Mouse (Mus musculus) Patski (cell line): Measurements from ENCODE around the gene Inip. TPM values are rescaled to one million over a fixed set of nuclear protein-coding genes. Genes with fewer than 3 reads are reported as not detected.

Source experiments
- ATAC-seq: fragments of 100-300 bp; one replicate; pipeline ENCODE4 v1.8.0; 2021
- CTCF ChIA-PET: fragments of 350-600 bp; sonication (Branson Sonifier 250); formaldehyde crosslinking; loops from one replicate; lab custom pipeline; 2022; ENCODE audit warnings: inconsistent platforms; lab: Charles Lee
- POLR2A ChIA-PET: fragments of 350-600 bp; sonication (Branson Sonifier 250); formaldehyde crosslinking; loops from one replicate; lab custom pipeline; 2022; ENCODE audit warnings: antibody characterized with exemption, inconsistent platforms; lab: Charles Lee
- DNase-seq: peaks from one replicate; pipeline ENCODE4 v3.0.0-alpha.2; 2011; ENCODE audit warnings: low read depth, low spot score
- H3K27me3 ChIP-seq: fragments of 371-371 bp; one replicate; pipeline ENCODE4 v1.5.1; 2021
- CTCF ChIP-seq: fragments of 100-300 bp; IDR thresholded peaks from one replicate; pipeline ENCODE4 v1.5.1; 2021
- in situ Hi-C: fragments of 300-500 bp; cut with MboI; formaldehyde crosslinking; loops from 3 replicates; pipeline ENCODE4 v1.11.1; 2018; ENCODE audit warnings: low pct_unique_long_range_greater_than_20kb, mixed read lengths
- polyA plus RNA-seq: library from polyadenylated mRNA; unstranded; gene quantifications from one replicate; pipeline ENCODE4 v1.2.3, GENCODE M21; 2021

The Inip gene
- polyA plus RNA-seq, 1 experiment from 2014 or later, result 11.1 TPM

DNA sequence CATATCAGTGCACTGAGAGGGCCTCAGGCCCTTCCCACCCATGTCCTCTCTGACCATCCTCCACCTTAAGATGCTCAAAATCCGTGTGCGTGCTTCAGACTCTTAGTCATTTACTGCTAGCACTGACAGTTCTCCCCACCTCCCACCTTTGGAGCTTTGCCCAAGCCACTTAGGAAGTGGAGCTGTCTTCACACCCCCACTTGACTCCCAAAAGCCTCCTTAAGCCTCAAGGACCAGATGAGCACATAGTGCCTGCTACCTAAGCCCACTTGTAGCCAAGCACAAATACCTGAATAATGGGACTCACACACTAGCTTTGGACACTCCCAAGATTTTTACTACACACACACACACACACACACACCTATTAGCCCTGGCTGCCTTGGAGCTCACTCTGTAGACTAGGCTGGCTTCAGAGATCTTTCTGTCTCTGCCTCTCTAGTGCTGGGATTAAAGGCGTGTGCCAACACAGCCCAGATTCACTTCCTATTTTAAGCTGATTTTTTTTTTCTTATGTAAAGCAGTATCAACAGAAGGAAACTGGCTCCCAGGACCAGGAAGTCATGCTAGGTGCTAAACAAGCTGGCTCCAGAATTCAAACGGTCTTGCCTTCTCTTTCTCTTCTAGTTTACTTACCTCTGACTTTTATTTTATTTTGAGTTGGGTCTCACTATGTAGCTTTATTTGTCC is 13.9 kb upstream of the Inip start:
- TF ChIP-seq CTCF, result no peak
- H3K27me3 ChIP-seq, result no peaks in the 10 kb centered on the region
- POLR2A ChIA-PET, result interaction anchor here (0.7 to 5.7 kb wide), 3 partner anchors 9 to 36 kb away, joined by 3 to 25 read pairs (median 4); partner anchors contain the start of gene Snx30
- in situ Hi-C loops, result no loop called here
- CTCF ChIA-PET, result interaction anchor here (1.0 to 2.4 kb wide), 4 partner anchors 9 to 55 kb away, joined by 4 to 8 read pairs (median 6); partner anchors contain the start of gene Snx30
- ATAC-seq (peak; percentile 38), DNase-seq (no peak)

DNA sequence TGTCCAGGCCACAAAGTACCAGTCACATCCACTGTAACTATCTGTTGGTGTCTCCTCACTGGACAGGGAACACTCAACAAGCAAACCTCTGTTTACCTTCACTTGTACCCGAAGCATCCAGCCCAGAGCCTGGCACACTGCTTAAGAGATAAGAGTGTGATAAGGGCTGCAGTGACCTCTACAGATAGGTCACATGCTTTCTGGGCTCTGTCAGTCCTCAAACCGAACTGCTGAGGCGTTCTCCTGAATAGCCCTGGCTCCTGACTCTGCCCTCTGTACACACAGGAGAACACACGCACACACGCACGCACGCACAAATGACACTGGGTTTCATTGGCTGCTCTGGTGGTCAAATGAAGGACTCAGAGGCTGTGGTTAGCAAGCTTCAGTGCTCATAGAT is 12.7 kb upstream of the Inip start:
- ChIA-PET POLR2A (interaction anchor here (1.0 kb wide), 1 partner anchor 37 kb away, joined by 4 read pairs; no protein-coding TSS in a partner anchor), CTCF (interaction anchor here (2.2 kb wide), 1 partner anchor 9 kb away, joined by 8 read pairs; the partner anchor contains the start of gene Snx30)
- in situ Hi-C loops, result no loop called here
- no peak for TF ChIP-seq CTCF
- no peaks in the 10 kb centered on the region for H3K27me3 ChIP-seq
- ATAC-seq (no peak), DNase-seq (no peak)

DNA sequence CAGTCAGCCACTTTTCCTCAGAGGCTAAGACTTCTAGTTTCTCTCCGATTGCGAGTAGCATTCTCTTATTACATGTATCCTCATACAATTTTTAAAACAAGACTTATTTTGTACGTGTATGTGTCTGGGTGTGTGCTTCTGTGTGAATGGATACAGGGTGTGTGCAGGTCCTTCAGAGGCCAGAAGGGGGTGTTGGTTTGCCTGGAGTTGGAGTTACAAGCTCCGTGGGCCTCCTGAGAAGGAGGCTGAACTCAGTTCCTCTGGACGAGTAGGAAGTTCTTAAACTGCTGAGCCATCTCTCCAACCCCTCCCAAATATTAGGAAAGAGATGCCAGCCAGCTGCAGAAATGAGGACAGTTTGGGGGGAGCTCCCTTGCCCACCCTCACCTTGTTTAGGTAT is 7.0 kb upstream of the Inip start:
- no peak for TF ChIP-seq CTCF
- DNase-seq, result no peak
- in situ Hi-C loops, result no loop called here
- no peak for ATAC-seq
- ChIA-PET POLR2A (no interaction called here), CTCF (interaction anchor here (1.0 to 1.7 kb wide), 4 partner anchors 11 to 24 kb away, joined by 3 to 6 read pairs (median 3); no protein-coding TSS in a partner anchor)
- no peaks in the 10 kb centered on the region for H3K27me3 ChIP-seq

DNA sequence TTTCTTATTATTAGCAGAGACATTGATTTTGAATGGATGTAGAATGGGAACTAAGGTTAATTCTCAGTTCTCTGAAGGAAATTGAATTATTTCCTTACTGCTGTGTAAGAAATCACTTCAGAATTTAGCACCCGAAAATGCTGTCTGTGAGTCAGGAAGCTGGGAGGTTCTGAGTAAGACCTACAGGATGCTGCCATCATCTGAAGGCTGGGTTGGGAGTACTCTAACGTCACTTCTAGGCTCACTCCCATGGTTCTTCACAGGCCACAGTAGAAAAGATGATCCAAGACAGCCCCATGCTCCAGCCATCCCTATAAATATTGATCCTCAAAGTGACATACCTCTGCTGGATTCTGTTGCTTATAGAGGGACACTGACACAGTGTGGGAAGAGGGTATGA is 6.1 kb upstream of the Inip start:
- no peak for TF ChIP-seq CTCF
- in situ Hi-C loops, result no loop called here
- no peak for ATAC-seq
- H3K27me3 ChIP-seq, result no peaks in the 10 kb centered on the region
- no peak for DNase-seq
- POLR2A ChIA-PET, result interaction anchor here (0.9 to 2.9 kb wide), 4 partner anchors 10 to 64 kb away, joined by 3 to 25 read pairs (median 4); no protein-coding TSS in a partner anchor
- CTCF ChIA-PET, result interaction anchor here (1.1 to 1.7 kb wide), 3 partner anchors 12 to 41 kb away, joined by 4 to 8 read pairs (median 6); no protein-coding TSS in a partner anchor

DNA sequence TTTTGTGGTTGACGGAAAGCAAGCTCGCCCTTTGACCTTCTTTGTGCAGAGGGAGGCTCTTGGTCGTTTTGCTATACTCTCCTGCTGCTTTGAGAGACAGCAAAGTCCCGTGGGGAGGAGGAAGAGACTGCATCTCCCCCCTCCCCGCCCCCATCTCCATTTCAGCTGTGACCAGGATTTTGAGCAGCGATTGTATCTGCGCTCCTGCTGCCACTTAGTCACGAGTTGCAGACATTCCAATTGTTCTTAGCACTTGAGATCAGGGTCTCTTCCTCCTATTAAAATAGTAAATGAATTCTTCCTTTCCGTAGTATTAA is 5.4 kb upstream of the Inip start:
- in situ Hi-C loops, result no loop called here
- CTCF ChIA-PET, result interaction anchor here (1.1 to 1.7 kb wide), 3 partner anchors 12 to 41 kb away, joined by 4 to 8 read pairs (median 6); no protein-coding TSS in a partner anchor

DNA sequence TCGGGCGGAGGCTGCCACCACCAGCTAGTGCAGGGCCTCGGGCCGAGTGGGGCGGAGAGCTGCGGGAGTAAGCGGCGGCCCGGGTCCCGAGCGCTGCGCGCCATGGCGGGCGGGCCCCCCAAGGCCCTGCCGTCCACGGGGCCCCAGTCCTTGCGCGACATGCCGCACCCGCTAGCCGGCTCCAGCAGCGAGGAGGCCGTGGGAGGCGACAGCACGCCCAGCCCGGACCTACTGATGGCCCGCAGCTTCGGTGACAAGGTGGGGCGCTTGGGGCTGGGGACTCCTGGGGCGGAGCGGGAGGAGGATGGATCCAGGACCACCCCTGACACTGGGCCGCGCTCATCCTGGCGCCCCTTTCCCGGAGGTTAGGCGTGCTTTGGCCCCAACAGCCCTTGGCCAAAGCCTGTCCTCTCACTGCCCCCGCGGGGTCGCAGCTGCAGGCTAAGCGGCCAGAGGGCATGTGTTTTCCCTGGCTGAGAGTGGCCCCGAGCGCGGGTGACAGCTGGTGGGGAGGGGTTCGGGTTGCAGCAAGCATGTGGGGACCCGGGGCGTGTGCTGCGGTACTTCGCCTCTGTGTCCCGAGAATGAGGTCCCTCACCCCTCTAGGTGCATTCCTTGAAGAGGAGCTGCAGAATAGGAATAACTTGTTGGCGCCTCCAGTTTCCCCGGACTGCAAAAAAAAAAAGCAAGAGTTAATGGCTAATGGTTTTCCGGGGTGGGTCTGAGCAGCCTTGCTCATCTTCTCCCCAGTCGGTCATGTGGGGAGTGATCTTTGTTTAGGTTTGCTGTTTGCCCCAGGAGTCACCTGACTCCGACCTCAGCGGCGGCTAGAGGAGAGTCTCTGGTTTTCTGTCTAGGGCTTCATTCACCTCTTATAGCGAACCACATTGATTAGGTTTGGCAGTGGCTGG is 4.8 kb upstream of the Inip start:
- ChIA-PET CTCF (interaction anchor here (1.1 to 2.0 kb wide), 6 partner anchors 8 to 65 kb away, joined by 4 to 8 read pairs (median 5); no protein-coding TSS in a partner anchor), POLR2A (interaction anchor here (0.7 to 2.9 kb wide), 6 partner anchors 8 to 65 kb away, joined by 3 to 25 read pairs (median 4); no protein-coding TSS in a partner anchor)
- no peaks in the 10 kb centered on the region for H3K27me3 ChIP-seq
- no peak for TF ChIP-seq CTCF
- in situ Hi-C loops, result no loop called here
- ATAC-seq (peak; percentile 63), DNase-seq (no peak)

More for the DNA sequence above, 5.4 kb upstream of the Inip start:
- POLR2A ChIA-PET, result interaction anchor here (0.9 to 2.9 kb wide), 5 partner anchors 9 to 65 kb away, joined by 3 to 25 read pairs (median 4); no protein-coding TSS in a partner anchor
- DNase-seq (no peak), ATAC-seq (no peak)
- H3K27me3 ChIP-seq, result no peaks in the 10 kb centered on the region
- no peak for TF ChIP-seq CTCF

DNA sequence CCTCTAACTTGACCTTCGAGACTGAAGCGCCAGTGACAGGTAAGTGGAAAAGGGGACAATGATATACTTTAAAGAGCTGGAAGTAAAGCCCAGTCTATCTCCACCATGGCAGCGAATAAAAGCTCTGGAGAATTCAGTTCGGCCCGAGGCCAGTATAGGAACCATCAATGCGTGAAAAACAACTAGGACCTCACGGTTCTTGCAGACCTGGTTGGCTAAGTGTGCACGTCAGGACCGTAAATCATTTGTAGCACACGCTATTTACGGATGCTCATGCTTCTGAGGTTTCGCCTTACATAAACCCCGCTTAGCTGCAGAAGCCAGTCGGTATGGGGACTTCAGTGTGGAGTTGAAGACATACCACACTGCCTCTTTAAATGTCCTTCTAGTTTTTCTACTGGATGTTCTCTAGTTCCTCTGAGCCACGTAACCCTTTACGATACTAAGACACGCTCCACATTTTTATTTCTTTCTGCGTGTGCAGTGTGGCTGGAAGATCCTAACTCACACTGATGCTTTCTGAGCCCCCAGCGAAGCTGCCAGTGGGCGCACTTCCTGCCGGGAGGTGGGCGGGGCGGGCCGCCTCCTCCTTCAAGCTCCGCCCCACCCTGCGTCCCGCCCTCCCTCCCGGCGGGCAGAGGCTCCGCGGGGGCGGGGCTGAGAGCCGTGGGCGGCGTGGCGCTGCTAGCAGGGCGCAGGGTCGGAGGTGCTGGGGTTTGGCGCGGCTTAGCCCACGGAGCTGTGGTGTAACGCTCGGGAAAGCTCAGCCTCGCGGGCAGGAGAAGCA is 4.0 kb upstream of the Inip start, which contains the start of gene Snx30:
Gene Snx30, plus strand, starts transcription at position 660 of the 787 bp plus-strand sequence.
- ATAC-seq (peak; percentile 84), DNase-seq (no peak)
- ChIA-PET POLR2A (interaction anchor here (0.8 to 2.9 kb wide), 3 partner anchors 12 to 64 kb away, joined by 3 to 25 read pairs (median 8); no protein-coding TSS in a partner anchor), CTCF (interaction anchor here (1.2 to 2.0 kb wide), 4 partner anchors 9 to 66 kb away, joined by 4 to 8 read pairs (median 5); no protein-coding TSS in a partner anchor)
- TF ChIP-seq CTCF, result no peak
- no peaks in the 10 kb centered on the region for H3K27me3 ChIP-seq
- in situ Hi-C loops, result no loop called here

DNA sequence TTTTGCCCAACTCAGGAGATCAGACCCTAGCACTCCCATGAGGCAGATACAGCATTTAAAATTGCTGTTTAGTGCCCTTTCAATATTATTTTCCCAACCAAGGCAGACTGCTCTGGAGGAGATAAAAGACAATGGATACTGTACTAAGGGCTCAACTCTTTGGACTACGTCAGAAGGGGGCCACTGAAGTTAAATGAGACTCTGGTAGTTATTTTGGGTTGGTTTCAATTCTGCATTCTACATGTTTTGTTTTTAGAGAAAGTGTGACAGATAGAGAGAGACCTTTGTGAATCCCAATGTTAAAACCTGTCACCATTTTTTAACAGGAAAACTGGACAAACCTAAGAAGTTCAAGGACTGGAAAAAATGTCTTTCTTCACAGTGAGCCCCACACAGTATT is 3.4 kb upstream of the Inip start:
- ATAC-seq (no peak), DNase-seq (no peak)
- in situ Hi-C loops, result no loop called here
- H3K27me3 ChIP-seq, result no peaks in the 10 kb centered on the region
- no peak for TF ChIP-seq CTCF
- CTCF ChIA-PET, result interaction anchor here (1.3 to 2.0 kb wide), 3 partner anchors 10 to 67 kb away, joined by 4 to 8 read pairs (median 6); no protein-coding TSS in a partner anchor
- POLR2A ChIA-PET, result interaction anchor here (0.8 to 2.9 kb wide), 2 partner anchors 13 to 64 kb away, joined by 3 to 25 read pairs; no protein-coding TSS in a partner anchor

DNA sequence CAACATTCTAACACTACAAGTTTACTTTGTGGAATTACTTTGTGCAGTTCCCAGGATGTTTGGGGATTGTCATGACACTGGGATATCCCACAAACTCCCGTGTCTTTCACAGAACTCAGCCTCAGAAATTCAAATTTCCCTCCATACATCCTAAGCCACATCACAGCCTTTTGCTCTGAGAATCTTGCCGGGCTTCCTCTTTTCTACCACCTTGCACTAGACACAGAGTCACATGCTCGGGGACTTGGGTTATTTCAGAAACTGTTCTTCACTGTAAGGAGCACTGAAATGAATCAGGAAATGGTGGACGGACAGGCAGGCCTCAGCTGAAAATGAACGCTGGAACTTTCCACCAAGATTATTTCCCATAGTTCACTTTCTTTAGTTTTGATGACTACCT is 2.0 kb upstream of the Inip start:
- TF ChIP-seq CTCF, result no peak
- ATAC-seq (no peak), DNase-seq (no peak)
- ChIA-PET CTCF (no interaction called here), POLR2A (no interaction called here)
- in situ Hi-C loops, result no loop called here
- no peaks in the 10 kb centered on the region for H3K27me3 ChIP-seq
